Mouse (Mus musculus) midbrain, postnatal 0 days (tissue): ENCODE measurements at regions not wholly inside any gene's neighbourhood (a gene's known extent, or its start where the extent isn't known, plus 50 kb on each side); places are given as distances from the start of the nearest gene placed in this dataset.

Experiments
- ATAC-seq: fragments of 200-750 bp; cut with Nextera tagmentation; 2 replicates; pipeline ENCODE4 v1.8.0; 2017; ENCODE audit warnings: moderate number of reproducible peaks, mild to moderate bottlenecking, moderate TSS enrichment, moderate library complexity; ENCODE audit not compliant: low FRiP score
- DNase-seq: peaks from one replicate; pipeline ENCODE4 v3.0.0-alpha.2; 2015; ENCODE audit warnings: low spot score
- H3K27ac ChIP-seq: fragments of 300-500 bp; sonication (generic); 2 replicates; pipeline ENCODE4 v1.5.1; 2014; ENCODE audit warnings: low read depth, mild to moderate bottlenecking, low read length, mixed read lengths
- H3K27me3 ChIP-seq: fragments of 300-500 bp; sonication (generic); 2 replicates; pipeline ENCODE4 v1.6.1; 2014; ENCODE audit warnings: low read length, control low read depth, mixed read lengths; ENCODE audit not compliant: insufficient read depth
- H3K36me3 ChIP-seq: fragments of 300-500 bp; sonication (generic); 2 replicates; pipeline ENCODE4 v1.6.1; 2014; ENCODE audit warnings: low read length, control low read depth, mixed read lengths; ENCODE audit not compliant: insufficient read depth
- H3K4me1 ChIP-seq: fragments of 300-500 bp; sonication (generic); 2 replicates; pipeline ENCODE4 v1.6.1; 2014; ENCODE audit warnings: mild to moderate bottlenecking, control low read depth, antibody characterized with exemption, low read length, mixed read lengths; ENCODE audit not compliant: insufficient read depth
- H3K4me2 ChIP-seq: fragments of 300-500 bp; sonication (generic); 2 replicates; pipeline ENCODE4 v1.6.1; 2014; ENCODE audit warnings: low read depth, mild to moderate bottlenecking, low read length, mixed read lengths; ENCODE audit not compliant: poor library complexity, severe bottlenecking
- H3K4me3 ChIP-seq: fragments of 300-500 bp; sonication (generic); 2 replicates; pipeline ENCODE4 v1.5.1; 2014; ENCODE audit warnings: low read depth, mild to moderate bottlenecking, low read length, moderate library complexity
- H3K9ac ChIP-seq: fragments of 300-500 bp; sonication (generic); replicated peaks from 2 replicates; pipeline ENCODE4 v1.6.1; 2014; ENCODE audit warnings: mild to moderate bottlenecking, low read length, moderate library complexity, mixed read lengths; ENCODE audit not compliant: poor library complexity, severe bottlenecking
- H3K9me3 ChIP-seq: fragments of 300-500 bp; sonication (generic); 2 replicates; pipeline ENCODE4 v1.6.1; 2016; ENCODE audit warnings: low read length, control low read depth
- CTCF ChIP-seq: IDR thresholded peaks from 2 replicates; pipeline ENCODE4 v1.5.1; 2016; ENCODE audit warnings: antibody characterized with exemption, mild to moderate bottlenecking
- WGBS: fragments of 180-500 bp; shearing (Covaris S2); extraction: QIAGEN DNeasy Blood & Tissue Kit; methylation state at CpG from one replicate; pipeline ENCODE4 v1.1.7; 2014; 5-methylcytosine and 5-hydroxymethylcytosine counted together

DNA sequence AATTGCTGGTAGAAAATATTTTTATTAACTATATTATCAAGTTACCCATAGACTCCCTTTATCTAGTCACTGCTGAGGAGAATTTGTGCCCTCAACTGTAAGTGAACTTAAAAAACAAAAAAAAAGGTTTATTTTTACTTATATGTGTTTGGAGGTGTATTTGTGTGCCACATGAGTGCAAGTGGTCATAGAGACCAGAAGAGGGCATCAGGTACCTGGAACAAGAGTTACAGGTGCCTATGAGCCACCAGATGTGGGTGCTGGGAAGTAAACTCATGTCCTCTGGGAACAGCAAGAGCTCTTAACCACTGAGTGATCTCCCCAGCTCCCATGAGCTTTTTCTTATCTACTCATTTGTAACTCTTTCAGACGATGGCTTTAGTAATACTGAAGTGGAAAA, 213.9 kb upstream of the Nt5e start:
- H3K4me1 ChIP-seq, result no peaks in the 10 kb centered on the region
- no peak for TF ChIP-seq CTCF
- ATAC-seq, result no peak
- H3K4me3 ChIP-seq, result no peak overlapping the region
- no peaks in the 10 kb centered on the region for H3K27me3 ChIP-seq
- no peak overlapping the region for H3K27ac ChIP-seq
- no peaks in the 10 kb centered on the region for H3K36me3 ChIP-seq
- no peaks in the 10 kb centered on the region for H3K9me3 ChIP-seq
- no peak for DNase-seq
- 61% methylated on average over 1 of the region's 1 CpGs for WGBS
- H3K9ac ChIP-seq, result no peak overlapping the region
- H3K4me2 ChIP-seq, result no peak overlapping the region

DNA sequence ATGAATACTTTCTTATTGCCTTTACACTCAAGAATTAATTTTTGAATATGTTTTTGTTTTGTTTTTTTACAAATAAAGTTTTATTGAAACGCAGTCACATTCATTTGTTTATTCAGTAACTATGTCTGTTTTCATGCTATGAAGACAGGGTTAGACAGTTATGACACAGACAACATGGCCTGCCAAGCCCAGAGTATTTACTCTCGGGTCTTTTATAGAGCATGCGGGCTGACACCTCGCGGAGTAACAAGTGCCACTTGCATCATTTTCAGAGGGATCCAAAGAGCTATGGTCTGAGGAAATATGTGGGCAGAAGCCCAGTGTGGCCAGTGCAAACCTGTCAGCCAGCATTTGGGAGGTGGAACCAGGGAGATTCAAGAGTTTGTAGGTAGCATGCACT, 206.5 kb upstream of the Nt5e start:
- no peaks in the 10 kb centered on the region for H3K9me3 ChIP-seq
- no peak overlapping the region for H3K4me2 ChIP-seq
- H3K9ac ChIP-seq, result no peak overlapping the region
- no peaks in the 10 kb centered on the region for H3K27me3 ChIP-seq
- no peak overlapping the region for H3K4me3 ChIP-seq
- TF ChIP-seq CTCF, result no peak
- no peaks in the 10 kb centered on the region for H3K36me3 ChIP-seq
- H3K4me1 ChIP-seq, result no peaks in the 10 kb centered on the region
- DNase-seq (no peak), ATAC-seq (no peak)
- WGBS, result 91% methylated on average over 5 of the region's 5 CpGs
- H3K27ac ChIP-seq, result no peak overlapping the region

DNA sequence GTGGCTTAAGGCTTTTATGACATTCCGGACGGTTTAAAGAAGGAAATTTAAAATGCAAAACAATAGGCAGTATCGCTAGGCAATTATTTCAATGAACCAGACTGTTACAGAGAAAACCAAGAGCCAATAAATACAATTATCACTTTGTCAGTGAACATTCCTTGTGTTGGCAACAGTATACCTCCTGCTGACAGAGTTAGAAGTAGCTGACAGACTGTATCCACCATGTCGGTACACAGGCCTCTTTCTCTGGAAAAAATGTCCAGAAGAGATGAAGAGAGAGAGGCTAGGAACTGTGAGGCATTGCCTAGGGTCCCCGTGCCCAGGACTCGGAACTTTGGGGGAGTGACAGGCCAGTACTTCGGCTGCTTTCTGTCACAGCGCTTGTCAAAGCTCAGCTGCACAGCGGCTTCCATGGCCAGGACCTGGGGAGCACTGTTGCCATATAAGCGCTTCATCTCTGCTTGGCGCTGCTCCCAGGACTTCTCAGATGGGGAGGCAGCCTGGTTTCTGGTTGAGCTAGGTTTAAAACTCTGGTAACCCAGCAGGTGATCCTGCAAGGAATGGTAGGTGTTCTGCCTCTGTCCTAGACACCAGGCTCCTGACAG, 205.9 kb upstream of the Nt5e start:
- Histone ChIP-seq H3K4me1 (no peaks in the 10 kb centered on the region), H3K4me2 (no peak overlapping the region), H3K27me3 (no peaks in the 10 kb centered on the region), H3K27ac (no peak overlapping the region), H3K4me3 (no peak overlapping the region), H3K36me3 (no peaks in the 10 kb centered on the region), H3K9me3 (no peaks in the 10 kb centered on the region), H3K9ac (no peak overlapping the region)
- DNase-seq (peak; percentile 28), ATAC-seq (no peak)
- WGBS, result 84% methylated on average over 11 of the region's 11 CpGs
- TF ChIP-seq CTCF, result no peak

DNA sequence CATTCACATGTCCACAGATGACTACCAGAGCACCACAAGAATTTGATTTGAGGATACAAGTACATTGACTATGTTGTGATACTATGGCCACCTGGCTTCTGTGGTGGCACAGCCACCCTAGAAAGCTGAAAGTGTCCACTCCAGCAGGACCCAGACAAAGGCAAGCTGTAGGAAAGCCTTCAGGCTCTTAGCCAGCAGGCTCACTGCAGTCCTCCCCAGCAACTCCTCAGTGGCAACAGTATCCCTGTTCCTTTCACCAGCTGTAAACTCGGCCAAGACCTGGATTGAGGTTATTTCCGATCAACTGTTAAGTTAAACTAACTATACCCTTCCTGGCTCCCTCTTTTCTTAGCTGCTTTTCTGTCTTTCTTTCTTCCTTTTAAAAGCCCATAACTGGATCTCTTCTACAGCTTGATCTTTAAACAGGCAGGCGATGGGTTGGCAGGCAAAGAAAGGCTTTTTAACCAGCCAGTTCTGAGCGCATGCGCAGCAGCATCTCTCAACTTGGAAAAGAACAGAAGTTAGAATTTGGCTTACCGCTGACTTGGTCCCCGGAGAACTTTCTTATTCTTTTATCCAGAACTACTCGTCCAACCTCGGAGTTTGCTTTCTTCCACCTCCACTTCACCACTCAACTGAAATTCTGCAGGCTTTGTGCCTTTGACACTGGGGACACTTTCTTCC, 202.5 kb upstream of the Nt5e start:
- H3K4me2 ChIP-seq, result no peak overlapping the region
- H3K9ac ChIP-seq, result no peak overlapping the region
- no peak for TF ChIP-seq CTCF
- no peaks in the 10 kb centered on the region for H3K36me3 ChIP-seq
- H3K4me3 ChIP-seq, result no peak overlapping the region
- DNase-seq (peak; percentile 47), ATAC-seq (no peak)
- no peak overlapping the region for H3K27ac ChIP-seq
- H3K4me1 ChIP-seq, result no peaks in the 10 kb centered on the region
- H3K27me3 ChIP-seq, result no peaks in the 10 kb centered on the region
- H3K9me3 ChIP-seq, result no peaks in the 10 kb centered on the region
- WGBS, result 69% methylated on average over 9 of the region's 9 CpGs

DNA sequence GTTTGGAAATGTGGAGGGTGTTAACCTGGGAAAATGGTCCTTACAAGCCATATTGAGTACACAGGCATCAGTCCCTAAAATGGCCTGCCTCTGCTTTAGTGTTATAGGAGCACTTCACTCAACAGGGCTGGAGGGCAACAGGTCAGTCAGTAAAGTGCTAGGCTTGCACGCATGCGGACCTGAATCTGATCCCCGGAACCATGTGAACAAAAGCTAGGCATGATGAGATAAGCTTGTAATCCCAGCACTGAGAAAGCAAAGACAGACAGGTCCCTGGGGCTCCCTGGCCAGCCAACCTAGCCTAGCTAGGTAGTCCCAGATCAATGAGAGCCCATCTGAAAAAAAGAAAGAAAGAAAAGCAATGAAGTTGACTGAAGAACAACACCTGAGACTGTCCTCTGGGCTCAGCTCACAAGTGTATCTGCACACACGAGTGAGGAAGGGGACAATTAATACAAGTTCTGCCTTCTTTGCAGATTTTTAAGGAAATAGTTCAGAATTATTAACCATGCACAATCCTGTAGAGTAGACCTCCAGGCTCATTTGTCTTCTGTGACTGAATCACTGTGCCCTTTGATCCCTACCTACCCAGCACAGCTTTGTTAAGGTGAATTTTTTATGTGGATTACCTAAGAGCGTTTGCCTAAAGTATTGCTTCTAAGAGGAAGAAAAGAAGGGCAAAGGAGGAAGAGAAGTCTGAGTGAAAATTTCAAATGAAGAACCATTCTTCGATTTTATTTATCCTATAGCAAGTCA, 163.8 kb upstream of the Nt5e start:
- DNase-seq (no peak), ATAC-seq (no peak)
- H3K4me3 ChIP-seq, result no peak overlapping the region
- WGBS, result 67% methylated on average over 6 of the region's 6 CpGs
- no peak overlapping the region for H3K27ac ChIP-seq
- no peak overlapping the region for H3K4me2 ChIP-seq
- H3K27me3 ChIP-seq, result no peaks in the 10 kb centered on the region
- H3K4me1 ChIP-seq, result no peaks in the 10 kb centered on the region
- no peak for TF ChIP-seq CTCF
- no peaks in the 10 kb centered on the region for H3K9me3 ChIP-seq
- no peak overlapping the region for H3K9ac ChIP-seq
- H3K36me3 ChIP-seq, result no peaks in the 10 kb centered on the region

DNA sequence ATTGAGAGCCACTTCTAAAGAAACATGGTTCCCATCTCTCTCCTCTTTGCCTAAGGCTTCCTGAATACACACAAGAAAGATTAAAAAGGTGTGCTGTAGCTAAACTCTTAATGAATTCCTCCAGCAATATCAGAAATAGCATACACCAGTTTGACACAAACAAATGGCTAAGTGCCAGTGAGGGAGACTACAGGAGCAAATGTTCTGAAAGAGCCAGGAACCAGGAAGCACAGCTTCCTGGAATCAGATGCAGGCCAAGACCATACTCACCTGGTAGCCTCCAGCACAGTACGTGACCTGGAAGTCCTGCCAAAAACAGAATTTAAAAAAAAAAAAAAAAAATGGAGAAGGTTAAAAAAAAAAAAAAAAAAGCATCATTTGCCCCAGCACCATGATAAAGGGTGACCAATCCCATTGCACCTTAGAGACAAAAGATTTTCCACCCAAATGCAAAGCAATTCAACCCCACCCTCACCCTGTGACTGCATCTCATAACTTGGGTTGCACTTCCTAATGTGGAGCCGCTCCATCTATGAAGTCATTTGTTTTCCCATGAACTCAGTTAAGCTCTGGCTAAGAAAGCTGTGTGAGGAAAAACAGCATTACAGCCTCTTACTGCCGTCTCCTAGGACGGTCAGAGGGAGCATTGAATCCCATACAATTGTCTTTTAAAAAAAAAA, 149.3 kb upstream of the Nt5e start:
- Histone ChIP-seq H3K9me3 (no peaks in the 10 kb centered on the region), H3K4me2 (no peak overlapping the region), H3K9ac (no peak overlapping the region), H3K4me1 (no peaks in the 10 kb centered on the region), H3K4me3 (no peak overlapping the region), H3K27me3 (no peaks in the 10 kb centered on the region), H3K36me3 (no peaks in the 10 kb centered on the region), H3K27ac (no peak overlapping the region)
- 70% methylated on average over 4 of the region's 4 CpGs for WGBS
- ATAC-seq, result no peak
- no peak for DNase-seq
- TF ChIP-seq CTCF, result no peak
